Comparison of ENCODE assay signal across 22 mouse cellular contexts in genomic region chr11:72733736-72734135, GRCm38 (mm10). TPM values are rescaled to one million over a fixed set of nuclear protein-coding genes. Genes with fewer than 3 reads are reported as not detected.
DNase-seq lines count a peak whose midpoint lies in the region; ATAC-seq and TF ChIP-seq lines count a peak whose summit lies in the region.
"Had no signal": no experiment of that assay in that cellular context is flagged by ENCODE, and none has a peak within 500 bp of the region (broad histone marks: within the 10 kb centered on the region; RNA-seq: fewer than 3 reads in every experiment).

No protein-coding gene starts in this region.

- H3K4me1 ChIP-seq in heart, embryonic 13.5 days, result peaks cover 36% of the 10 kb centered on the region
- peaks cover 6% of the 10 kb centered on the region; the same call in 1 of the 2 replicates for H3K4me1 ChIP-seq in heart, postnatal 0 days (ENCODE audit: control insufficient read depth, insufficient read depth)
- H3K4me1 ChIP-seq: embryonic facial prominence, embryonic 13.5 days; embryonic facial prominence, embryonic 15.5 days; forebrain, embryonic 10.5 days; forebrain, embryonic 12.5 days had no signal

- WGBS in heart, embryonic 13.5 days, result 79% methylated on average over 3 of the region's 3 CpGs
- 77% methylated on average over 3 of the region's 3 CpGs for WGBS in heart, postnatal 0 days

- H3K27me3 ChIP-seq in heart, embryonic 13.5 days (replicated peaks), result no peaks in the 10 kb centered on the region
- no peaks in the 10 kb centered on the region for H3K27me3 ChIP-seq in heart, postnatal 0 days (ENCODE audit: control insufficient read depth, insufficient read depth, low read length)
- H3K27me3 ChIP-seq: embryonic facial prominence, embryonic 13.5 days; embryonic facial prominence, embryonic 15.5 days; forebrain, embryonic 12.5 days had no signal

- no peak overlapping the region for H3K9ac ChIP-seq in heart, embryonic 13.5 days
- H3K9ac ChIP-seq in heart, postnatal 0 days (replicated peaks; ENCODE audit: low read depth, low read length), result no peak overlapping the region
- H3K9ac ChIP-seq: embryonic facial prominence, embryonic 13.5 days; embryonic facial prominence, embryonic 15.5 days; forebrain, embryonic 12.5 days had no signal

- H3K9me3 ChIP-seq in heart, embryonic 13.5 days, result no peaks in the 10 kb centered on the region
- no peaks in the 10 kb centered on the region for H3K9me3 ChIP-seq in heart, postnatal 0 days (replicated peaks; ENCODE audit: control insufficient read depth, low read length)
- H3K9me3 ChIP-seq: embryonic facial prominence, embryonic 13.5 days; embryonic facial prominence, embryonic 15.5 days; forebrain, embryonic 10.5 days; forebrain, embryonic 12.5 days had no signal

- intact Hi-C loops in heart, postnatal 25 days (cut with DNase I), result no loop called here
- intact Hi-C loops in heart, postnatal 10 days (cut with DNase I), result no loop called here

- TF ChIP-seq CTCF in heart, postnatal 0 days (IDR thresholded peaks at IDR 0.05; ENCODE audit: low read depth), result no peak

- TF ChIP-seq EP300 in heart, postnatal 0 days (IDR thresholded peaks at IDR 0.05; ENCODE audit: low read depth), result no peak

- no peak overlapping the region for H3K4me2 ChIP-seq in heart, embryonic 13.5 days
- H3K4me2 ChIP-seq in heart, postnatal 0 days (ENCODE audit: low read depth, low read length), result no peak overlapping the region
- H3K4me2 ChIP-seq: embryonic facial prominence, embryonic 13.5 days; embryonic facial prominence, embryonic 15.5 days; forebrain, embryonic 12.5 days had no signal

- peak overlapping the region; percentile 44 for H3K27ac ChIP-seq in heart, embryonic 13.5 days (replicated peaks)
- H3K27ac ChIP-seq in heart, postnatal 0 days (ENCODE audit: low read depth), result 0 out of 2 replicates have a peak overlapping the region, but pooled peaks have one; percentile 72
- H3K27ac ChIP-seq: embryonic facial prominence, embryonic 13.5 days; embryonic facial prominence, embryonic 15.5 days; forebrain, embryonic 10.5 days; forebrain, embryonic 12.5 days had no signal

- peak; percentile 60 for DNase-seq in heart, adult 11 months
- no peak for DNase-seq in heart, adult 9 months (ENCODE audit: low spot score in 2 of 2)
- no peak for DNase-seq in heart, postnatal 25 days (ENCODE audit: low spot score)
- DNase-seq in heart, postnatal 0 days (ENCODE audit: low spot score), result no peak
- DNase-seq in heart, postnatal 10 days, result no peak
- DNase-seq: adrenal gland, adult 2 months; adrenal gland, postnatal 10 days; adrenal gland, postnatal 25 days; cerebellum, adult 11 months; cerebellum, adult 18-20 months; cerebellum, adult 8-10 months; cerebellum, adult 9-11 months; cerebellum, postnatal 14 days; cerebellum, postnatal 36 days; embryo, embryonic 11 days had no signal

- no peak overlapping the region for H3K4me3 ChIP-seq in heart, embryonic 13.5 days
- no peak overlapping the region for H3K4me3 ChIP-seq in heart, postnatal 0 days (ENCODE audit: low read depth, low read length)
- H3K4me3 ChIP-seq: embryonic facial prominence, embryonic 13.5 days; embryonic facial prominence, embryonic 15.5 days; erythroblast, embryonic 14.5 days; forebrain, embryonic 10.5 days; forebrain, embryonic 12.5 days had no signal

- H3K36me3 ChIP-seq in heart, embryonic 13.5 days, result peaks cover 66% of the 10 kb centered on the region
- H3K36me3 ChIP-seq in heart, postnatal 0 days (replicated peaks; ENCODE audit: control insufficient read depth, insufficient read depth, low read length), result peaks cover 61% of the 10 kb centered on the region

- no peak for ATAC-seq in heart, embryonic 13.5 days (ENCODE audit: extremely low read depth, insufficient number of reproducible peaks, low FRiP score, low TSS enrichment)
- ATAC-seq in heart, postnatal 0 days (ENCODE audit: insufficient read depth, low read depth), result no peak
- ATAC-seq: forebrain, embryonic 14.5 days had no signal

RNA-seq across cellular contexts. Expression of gene Ankfy1, which starts 43.9 kb away (rescaled TPM):
- polyA plus RNA-seq in heart, embryonic 13.5 days (2015; fragmentation: Nextera tagmentation; extraction: Ambion mirVana), result 15.2 and 15.8 TPM in 2 replicates
- 10 to 100 TPM; 16.6 to 18.5 TPM for total RNA-seq in heart, postnatal 25 days (2021)
- total RNA-seq in heart, postnatal 0 days (2014; rRNA removed; ENCODE audit: low replicate concordance), result 27.4 and 31.0 TPM in 2 replicates
- 6.3 and 7.6 TPM in 2 replicates for polyA plus RNA-seq in heart, postnatal 0 days (2015; fragmentation: Nextera tagmentation; extraction: Ambion mirVana)
- 10 to 100 TPM; 26.9 to 28.8 TPM for total RNA-seq in heart, postnatal 10 days (2021)
